Mouse (Mus musculus) spleen, adult 2 months (tissue): ENCODE measurements around the gene Fcna. TPM values are rescaled to one million over a fixed set of nuclear protein-coding genes. Genes with fewer than 3 reads are reported as not detected.

Experiments
- DNase-seq, 2 experiments: peaks; one replicate each; pipeline versions ENCODE4 v3.0.0 to v3.0.0-alpha.2; 2012 to 2021; ENCODE audit warnings: low spot score in 2 of 2, low read depth in 1 of 2
- H3K27ac ChIP-seq: fragments of 200-500 bp; 2 replicates; pipeline ENCODE4 v1.5.1; 2012; ENCODE audit warnings: low read length, inconsistent platforms; ENCODE audit not compliant: insufficient read depth
- H3K27me3 ChIP-seq: fragments of 200-500 bp; 2 replicates; pipeline ENCODE4 v1.6.1; 2012; ENCODE audit warnings: mild to moderate bottlenecking, moderate library complexity, low read length, inconsistent platforms; ENCODE audit not compliant: control insufficient read depth, insufficient read depth
- H3K36me3 ChIP-seq: fragments of 200-500 bp; 2 replicates; pipeline ENCODE4 v1.6.1; 2012; ENCODE audit warnings: mild to moderate bottlenecking, low read length, inconsistent platforms; ENCODE audit not compliant: control insufficient read depth, insufficient read depth
- H3K4me1 ChIP-seq: fragments of 200-500 bp; 2 replicates; pipeline ENCODE4 v1.6.1; 2011; ENCODE audit warnings: inconsistent platforms; ENCODE audit not compliant: control insufficient read depth, insufficient read depth, insufficient read length
- H3K4me3 ChIP-seq: fragments of 200-500 bp; 2 replicates; pipeline ENCODE4 v1.5.1; 2011; ENCODE audit warnings: mild to moderate bottlenecking, inconsistent platforms; ENCODE audit not compliant: insufficient read depth, insufficient read length; ENCODE audit errors: extremely low read depth
- CTCF ChIP-seq: fragments of 200-500 bp; IDR thresholded peaks from 2 replicates; pipeline ENCODE4 v1.5.1; 2011; ENCODE audit warnings: mild to moderate bottlenecking, inconsistent platforms; ENCODE audit not compliant: insufficient read depth, insufficient read length, insufficient replicate concordance; ENCODE audit errors: extremely low read depth
- POLR2A ChIP-seq: fragments of 200-500 bp; IDR thresholded peaks from 2 replicates; pipeline ENCODE4 v1.6.1; 2011; ENCODE audit warnings: low read depth, low read length, inconsistent platforms
- WGBS: fragments of 180-500 bp; shearing (Covaris S2); methylation state at CpG from one replicate; pipeline ENCODE4 v1.1.7; 2018; 5-methylcytosine and 5-hydroxymethylcytosine counted together
- polyA plus RNA-seq: library from polyadenylated mRNA; depleted of rRNA; stranded (reverse); fragments of >200 nt; gene quantifications from 2 replicates; pipeline ENCODE4 v1.2.3, GENCODE M21; 2012; rRNA removed

Gene Fcna
- polyA plus RNA-seq, 1 experiment = 120 TPM

- no peak for TF ChIP-seq POLR2A
- TF ChIP-seq CTCF = no peak
- 24% methylated on average over 21 of the region's 21 CpGs for WGBS
- DNase-seq = peak in 1 of 2 experiments; percentile 36
- H3K4me1 ChIP-seq = peaks cover 38% of the 10 kb centered on the region
- peak overlapping the region; percentile 29; the same call in 1 of the 2 replicates for H3K27ac ChIP-seq
- H3K4me3 ChIP-seq = peak overlapping the region; percentile 55; the same call in 1 of the 2 replicates
- H3K27me3 ChIP-seq = peaks cover 25% of the 10 kb centered on the region
- H3K36me3 ChIP-seq = no peaks in the 10 kb centered on the region
Observed at GRCm38 (mm10) chr2:25575432-25576027, 52.3 kb downstream of the Fcna start.

Other genes starting within 250 kb of the Fcna start
- 5.0 and 5.9 TPM in 2 replicates for gene Entpd2, start 232.2 kb downstream of the Fcna start, polyA plus RNA-seq
- gene Npdc1, start 228.7 kb downstream of the Fcna start, polyA plus RNA-seq = 31.0 and 36.5 TPM in 2 replicates
- gene Fut7, start 204.8 kb downstream of the Fcna start, polyA plus RNA-seq = 2.4 and 3.7 TPM in 2 replicates
- gene Abca2, start 199.3 kb downstream of the Fcna start, polyA plus RNA-seq = 61.1 and 67.6 TPM in 2 replicates
- 2.5 and 3.1 TPM in 2 replicates for gene Clic3, start 171.2 kb downstream of the Fcna start, polyA plus RNA-seq
- 68.7 and 86.4 TPM in 2 replicates for gene Paxx, start 166.9 kb downstream of the Fcna start, polyA plus RNA-seq
- 0.27 and 7.8 TPM in 2 replicates for gene Ptgds, start 158.0 kb downstream of the Fcna start, polyA plus RNA-seq
- gene Lcn12, start 134.1 kb downstream of the Fcna start, polyA plus RNA-seq = not detected in 2 replicates
- 34.7 and 42.0 TPM in 2 replicates for gene Fbxw5, start 127.3 kb downstream of the Fcna start, polyA plus RNA-seq
- gene C8g, start 126.3 kb downstream of the Fcna start, polyA plus RNA-seq = 1.9 TPM in 2 replicates
- 21.6 and 22.6 TPM in 2 replicates for gene Traf2, start 81.1 kb downstream of the Fcna start, polyA plus RNA-seq
- gene Edf1, start 70.2 kb downstream of the Fcna start, polyA plus RNA-seq = 56.2 and 74.7 TPM in 2 replicates
- gene Mamdc4, start 53.2 kb downstream of the Fcna start, polyA plus RNA-seq = 2.2 and 4.0 TPM in 2 replicates
- 22.5 and 28.5 TPM in 2 replicates for gene Phpt1, start 52.8 kb downstream of the Fcna start, polyA plus RNA-seq
- 6.3 and 7.6 TPM in 2 replicates for gene Ajm1, start 46.3 kb downstream of the Fcna start, polyA plus RNA-seq
- gene Rabl6, start 19.5 kb downstream of the Fcna start, polyA plus RNA-seq = 43.6 and 55.1 TPM in 2 replicates
- gene Ccdc183, start 10.4 kb downstream of the Fcna start, polyA plus RNA-seq = not detected in 2 replicates
- 16.4 and 16.8 TPM in 2 replicates for gene Tmem141, start 6.0 kb downstream of the Fcna start, polyA plus RNA-seq
- not detected in 2 replicates for gene Lcn8, start 25.1 kb upstream of the Fcna start, polyA plus RNA-seq
- not detected in 2 replicates for gene Lcn5, start 29.9 kb upstream of the Fcna start, polyA plus RNA-seq
- not detected in 2 replicates for gene Lcn6, start 48.8 kb upstream of the Fcna start, polyA plus RNA-seq
- gene Lcn10, start 54.7 kb upstream of the Fcna start, polyA plus RNA-seq = not detected in 2 replicates
- gene Obp2a, start 72.0 kb upstream of the Fcna start, polyA plus RNA-seq = not detected in 2 replicates
- gene Bmyc, start 78.7 kb upstream of the Fcna start, polyA plus RNA-seq = 55.3 and 83.7 TPM in 2 replicates
- gene Obp2b, start 109.0 kb upstream of the Fcna start, polyA plus RNA-seq = not detected in 2 replicates
- gene Lcn3, start 137.5 kb upstream of the Fcna start, polyA plus RNA-seq = not detected in 2 replicates
- gene Lcn11, start 149.0 kb upstream of the Fcna start, polyA plus RNA-seq = not detected in 2 replicates
- not detected in 2 replicates for gene Gm13539, start 154.2 kb upstream of the Fcna start, polyA plus RNA-seq
- gene Glt6d1, start 187.8 kb upstream of the Fcna start, polyA plus RNA-seq = not detected in 2 replicates
- not detected in 2 replicates for gene Lcn9, start 195.1 kb upstream of the Fcna start, polyA plus RNA-seq
- not detected in 2 replicates for gene Sohlh1, start 219.2 kb upstream of the Fcna start, polyA plus RNA-seq
- gene Kcnt1, start 235.7 kb upstream of the Fcna start, polyA plus RNA-seq = 0.16 and 0.40 TPM in 2 replicates